Mouse (Mus musculus): ENCODE data around the gene Ablim1. TPM values are rescaled to one million over a fixed set of nuclear protein-coding genes. Genes with fewer than 3 reads are reported as not detected.

Gene Ablim1
- polyA plus RNA-seq, 1 experiment = 216 TPM

GRCm38 (mm10) chr19:57248781-57249180 lies 65.9 kb downstream of the Ablim1 start:
- Histone ChIP-seq H3K27me3 (ENCODE audit: control insufficient read depth, insufficient read depth, low read length) (no peaks in the 10 kb centered on the region), H3K4me1 (replicated peaks; ENCODE audit: control insufficient read depth, insufficient read depth, low read length) (no peaks in the 10 kb centered on the region), H3K27ac (ENCODE audit: control insufficient read depth, insufficient read depth, low read length) (no peak overlapping the region), H3K4me3 (ENCODE audit: control insufficient read depth, insufficient read depth, low read length) (no peak overlapping the region), H3K36me3 (ENCODE audit: control insufficient read depth, insufficient read depth, low read length) (no peaks in the 10 kb centered on the region)
- TF ChIP-seq CTCF (IDR thresholded peaks at IDR 0.05; ENCODE audit: borderline replicate concordance, control insufficient read depth, extremely low read depth, insufficient read depth, low read length, poor library complexity) = no peak
- no peak for TF ChIP-seq POLR2A (IDR thresholded peaks at IDR 0.05; ENCODE audit: control insufficient read depth, extremely low read depth, insufficient read depth, low read length, poor library complexity)
- WGBS = 95% methylated on average over 5 of the region's 5 CpGs
- DNase-seq = no peak

GRCm38 (mm10) chr19:57247221-57247620 lies 67.5 kb downstream of the Ablim1 start:
- 94% methylated on average over 8 of the region's 8 CpGs for WGBS

GRCm38 (mm10) chr19:57244281-57244680 lies 70.4 kb downstream of the Ablim1 start:
- 87% methylated on average over 7 of the region's 7 CpGs for WGBS
- Histone ChIP-seq H3K27me3 (ENCODE audit: control insufficient read depth, insufficient read depth, low read length) (no peaks in the 10 kb centered on the region), H3K36me3 (ENCODE audit: control insufficient read depth, insufficient read depth, low read length) (no peaks in the 10 kb centered on the region), H3K27ac (ENCODE audit: control insufficient read depth, insufficient read depth, low read length) (no peak overlapping the region), H3K4me3 (ENCODE audit: control insufficient read depth, insufficient read depth, low read length) (no peak overlapping the region), H3K4me1 (replicated peaks; ENCODE audit: control insufficient read depth, insufficient read depth, low read length) (peaks cover 2% of the 10 kb centered on the region; the same call in 1 of the 2 replicates)
- DNase-seq = no peak
- no peak for TF ChIP-seq POLR2A (IDR thresholded peaks at IDR 0.05; ENCODE audit: control insufficient read depth, extremely low read depth, insufficient read depth, low read length, poor library complexity)

More at GRCm38 (mm10) chr19:57247221-57247620, 67.5 kb downstream of the Ablim1 start:
- Histone ChIP-seq H3K4me1 (replicated peaks; ENCODE audit: control insufficient read depth, insufficient read depth, low read length) (peaks cover 2% of the 10 kb centered on the region; the same call in 1 of the 2 replicates), H3K27me3 (ENCODE audit: control insufficient read depth, insufficient read depth, low read length) (no peaks in the 10 kb centered on the region), H3K36me3 (ENCODE audit: control insufficient read depth, insufficient read depth, low read length) (no peaks in the 10 kb centered on the region), H3K27ac (ENCODE audit: control insufficient read depth, insufficient read depth, low read length) (no peak overlapping the region), H3K4me3 (ENCODE audit: control insufficient read depth, insufficient read depth, low read length) (no peak overlapping the region)
- TF ChIP-seq CTCF (IDR thresholded peaks at IDR 0.05; ENCODE audit: borderline replicate concordance, control insufficient read depth, extremely low read depth, insufficient read depth, low read length, poor library complexity) (no peak), POLR2A (IDR thresholded peaks at IDR 0.05; ENCODE audit: control insufficient read depth, extremely low read depth, insufficient read depth, low read length, poor library complexity) (no peak)
- DNase-seq = no peak

- Histone ChIP-seq H3K27me3 (ENCODE audit: control insufficient read depth, insufficient read depth, low read length) (no peaks in the 10 kb centered on the region), H3K4me3 (ENCODE audit: control insufficient read depth, insufficient read depth, low read length) (no peak overlapping the region), H3K27ac (ENCODE audit: control insufficient read depth, insufficient read depth, low read length) (no peak overlapping the region), H3K4me1 (replicated peaks; ENCODE audit: control insufficient read depth, insufficient read depth, low read length) (peaks cover 4% of the 10 kb centered on the region; the same call in 1 of the 2 replicates), H3K36me3 (ENCODE audit: control insufficient read depth, insufficient read depth, low read length) (no peaks in the 10 kb centered on the region)
- DNase-seq = no peak
- WGBS = 33% methylated on average over 8 of the region's 8 CpGs
- no peak for TF ChIP-seq CTCF (IDR thresholded peaks at IDR 0.05; ENCODE audit: borderline replicate concordance, control insufficient read depth, extremely low read depth, insufficient read depth, low read length, poor library complexity)
- no peak for TF ChIP-seq POLR2A (IDR thresholded peaks at IDR 0.05; ENCODE audit: control insufficient read depth, extremely low read depth, insufficient read depth, low read length, poor library complexity)
Measured at GRCm38 (mm10) chr19:57243606-57244005, 71.1 kb downstream of the Ablim1 start.

GRCm38 (mm10) chr19:57243191-57243590 lies 71.5 kb downstream of the Ablim1 start:
- Histone ChIP-seq H3K27ac (ENCODE audit: control insufficient read depth, insufficient read depth, low read length) (no peak overlapping the region), H3K27me3 (ENCODE audit: control insufficient read depth, insufficient read depth, low read length) (no peaks in the 10 kb centered on the region), H3K36me3 (ENCODE audit: control insufficient read depth, insufficient read depth, low read length) (no peaks in the 10 kb centered on the region), H3K4me1 (replicated peaks; ENCODE audit: control insufficient read depth, insufficient read depth, low read length) (peaks cover 4% of the 10 kb centered on the region; the same call in 1 of the 2 replicates), H3K4me3 (ENCODE audit: control insufficient read depth, insufficient read depth, low read length) (no peak overlapping the region)
- 45% methylated on average over 12 of the region's 12 CpGs for WGBS
- TF ChIP-seq CTCF (IDR thresholded peaks at IDR 0.05; ENCODE audit: borderline replicate concordance, control insufficient read depth, extremely low read depth, insufficient read depth, low read length, poor library complexity) (no peak), POLR2A (IDR thresholded peaks at IDR 0.05; ENCODE audit: control insufficient read depth, extremely low read depth, insufficient read depth, low read length, poor library complexity) (no peak)
- no peak for DNase-seq

- Histone ChIP-seq H3K27ac (ENCODE audit: control insufficient read depth, insufficient read depth, low read length) (no peak overlapping the region), H3K4me3 (ENCODE audit: control insufficient read depth, insufficient read depth, low read length) (no peak overlapping the region), H3K36me3 (ENCODE audit: control insufficient read depth, insufficient read depth, low read length) (no peaks in the 10 kb centered on the region), H3K4me1 (replicated peaks; ENCODE audit: control insufficient read depth, insufficient read depth, low read length) (peaks cover 4% of the 10 kb centered on the region; the same call in 1 of the 2 replicates), H3K27me3 (ENCODE audit: control insufficient read depth, insufficient read depth, low read length) (no peaks in the 10 kb centered on the region)
- TF ChIP-seq POLR2A (IDR thresholded peaks at IDR 0.05; ENCODE audit: control insufficient read depth, extremely low read depth, insufficient read depth, low read length, poor library complexity) (no peak), CTCF (IDR thresholded peaks at IDR 0.05; ENCODE audit: borderline replicate concordance, control insufficient read depth, extremely low read depth, insufficient read depth, low read length, poor library complexity) (no peak)
- 82% methylated on average over 10 of the region's 10 CpGs for WGBS
- DNase-seq = no peak
Measured at GRCm38 (mm10) chr19:57241363-57242192, 73.1 kb downstream of the Ablim1 start.

All from thymus, adult 2 months (tissue).